Mouse (Mus musculus): Measurements from ENCODE around the gene Samd4. TPM values are rescaled to one million over a fixed set of nuclear protein-coding genes. Genes with fewer than 3 reads are reported as not detected.

Gene Samd4
- polyA plus RNA-seq, 2 experiments from 2014 or later: 0.07 TPM; not detected in 1

DNA sequence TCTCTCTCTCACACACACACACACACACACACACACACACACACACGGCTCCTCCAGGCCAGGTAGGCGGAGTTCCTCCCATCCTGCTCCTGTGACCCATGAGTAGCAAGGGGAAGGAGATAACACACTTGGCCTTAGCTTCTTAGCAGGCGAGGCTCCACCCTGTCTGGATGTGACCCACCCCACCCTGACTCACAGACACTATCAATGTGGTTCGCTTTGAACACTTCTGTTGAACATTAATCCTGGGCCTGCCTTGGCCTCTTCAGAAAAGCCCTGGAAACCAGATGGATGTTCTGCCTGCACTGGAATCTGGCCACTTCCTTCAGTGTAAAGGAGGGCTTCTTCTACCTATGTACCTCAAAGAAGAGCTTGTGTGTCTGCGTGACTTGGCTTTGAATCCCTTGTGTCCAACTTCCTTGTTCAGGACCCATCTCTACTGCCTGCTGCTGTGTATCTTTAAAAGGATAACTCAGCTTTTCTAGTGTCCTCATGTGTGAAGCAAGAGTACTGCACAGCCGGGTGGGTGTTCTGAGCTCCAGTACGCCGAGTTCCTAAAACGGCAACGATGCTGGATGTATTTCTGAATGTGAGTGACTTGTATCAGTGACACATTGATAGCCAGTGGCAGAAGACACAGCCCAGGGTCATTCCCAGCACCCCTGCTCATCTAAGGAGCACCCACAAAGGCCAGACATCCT, 233.6 kb downstream of the Samd4 start:
- ATAC-seq: no peak

DNA sequence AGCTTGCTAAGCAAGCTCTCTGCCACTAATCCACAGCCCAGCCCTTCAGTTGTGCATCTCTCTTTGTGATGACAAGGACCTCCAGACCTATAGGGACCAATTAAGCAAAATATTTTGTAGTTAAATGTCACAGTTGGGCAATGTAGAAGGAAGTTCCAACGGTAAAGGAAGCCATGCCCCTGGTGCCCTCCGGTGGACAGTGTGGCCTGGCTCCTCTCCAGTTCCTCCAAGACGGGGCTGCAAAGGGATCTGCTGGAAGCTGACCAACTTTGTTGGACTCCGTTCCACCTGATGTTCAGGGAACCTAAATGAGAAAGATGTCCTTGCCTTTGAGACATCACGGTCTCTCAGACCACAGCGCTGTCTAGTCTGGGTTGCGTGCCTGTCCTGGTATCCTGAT, 234.9 kb downstream of the Samd4 start:
- ATAC-seq: no peak

DNA sequence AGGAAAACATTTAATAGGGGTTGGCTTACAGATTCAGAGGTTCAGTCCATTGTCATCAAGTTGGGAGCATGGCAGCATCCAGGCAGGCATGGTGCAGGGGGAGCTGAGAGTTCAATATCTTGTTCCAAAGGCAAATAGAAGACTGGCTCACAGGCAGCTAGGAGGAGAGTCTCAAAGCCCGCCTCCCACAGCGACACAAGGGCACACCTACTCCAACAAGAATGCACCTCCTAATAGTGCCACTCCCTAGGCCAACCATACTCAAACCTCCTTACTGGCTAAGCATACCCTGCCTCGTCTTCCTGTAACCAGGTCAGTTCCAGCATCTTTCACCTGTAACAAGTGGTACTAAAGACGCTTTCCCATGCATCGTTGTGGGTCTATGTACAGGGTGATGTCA, 245.3 kb downstream of the Samd4 start:
- no peak for ATAC-seq

DNA sequence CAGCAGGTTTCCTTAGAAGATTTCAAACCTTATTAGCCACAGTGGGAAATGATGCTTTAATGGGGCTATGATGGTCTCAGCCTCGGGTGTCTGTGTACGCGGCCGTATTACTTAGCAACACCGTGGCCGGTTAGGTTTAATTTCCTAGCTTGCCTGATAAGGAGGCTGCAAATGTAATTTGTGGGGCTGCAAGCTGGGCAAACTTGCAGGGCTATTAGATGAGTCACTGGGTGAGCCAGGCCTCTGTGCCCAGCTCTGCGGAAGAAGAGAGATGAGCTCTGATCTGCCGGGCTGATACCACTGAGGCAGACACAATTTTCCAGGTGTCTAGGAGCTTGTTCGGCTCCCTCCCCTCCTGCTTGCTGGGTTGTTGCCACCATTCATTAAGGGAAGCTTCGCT, 251.3 kb downstream of the Samd4 start:
- no peak for ATAC-seq

DNA sequence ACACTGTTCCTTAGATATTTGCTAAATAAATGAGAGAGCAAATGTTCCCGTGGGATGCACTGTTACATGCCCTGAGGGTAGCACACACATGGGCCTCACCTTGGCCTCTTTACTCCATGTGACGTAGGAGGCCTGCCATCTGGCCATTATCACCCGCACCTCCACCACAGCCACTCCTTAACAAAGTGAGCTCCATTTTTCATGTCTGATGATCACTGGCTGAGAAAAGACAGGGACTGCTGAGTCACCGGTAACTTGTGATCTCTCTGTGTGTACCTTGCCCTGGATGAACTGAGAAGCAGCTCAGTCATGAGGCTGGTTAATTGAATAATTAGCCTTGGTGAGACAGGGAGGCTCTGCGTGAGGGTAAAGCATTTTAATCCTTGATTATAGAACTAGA, 254.0 kb downstream of the Samd4 start:
- ATAC-seq: no peak

DNA sequence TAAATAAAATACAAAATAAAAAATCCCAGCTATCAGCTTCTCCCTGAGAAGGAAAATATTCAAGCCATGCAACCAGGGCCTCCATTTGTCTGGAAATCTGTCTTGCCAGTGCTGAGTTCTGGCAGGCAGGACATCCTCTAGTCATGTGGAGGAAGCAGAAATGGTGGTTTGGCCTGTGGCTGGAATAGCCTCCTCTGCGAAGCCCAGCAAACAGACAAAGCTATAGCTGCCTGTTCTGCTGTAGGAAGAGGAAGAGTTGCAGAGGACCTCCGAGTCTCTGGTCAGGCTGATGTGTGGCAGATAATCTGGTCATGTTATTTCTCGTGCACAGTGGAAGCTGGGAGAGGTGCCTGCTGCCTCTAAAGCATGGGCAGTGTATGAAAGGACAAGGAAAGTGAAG, 256.2 kb downstream of the Samd4 start:
- no peak for ATAC-seq

DNA sequence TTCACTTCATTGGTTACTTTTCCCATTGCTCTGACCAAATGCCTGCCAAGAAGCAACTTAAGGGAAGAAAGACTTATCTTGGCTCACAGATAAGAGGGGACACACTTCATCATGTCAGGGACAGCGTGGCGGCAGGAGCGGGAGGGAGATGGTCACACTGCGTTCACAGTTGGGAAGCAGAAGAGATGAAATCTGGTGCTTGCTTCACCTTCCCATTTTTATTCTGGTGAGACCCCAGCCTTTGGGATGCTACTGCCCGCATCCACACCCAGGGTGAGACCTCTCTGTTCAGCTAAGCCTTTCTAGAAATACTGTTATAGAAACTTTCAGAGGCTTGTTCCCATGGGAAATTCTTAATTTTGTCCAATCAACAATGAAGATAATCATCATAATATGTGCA, 261.7 kb downstream of the Samd4 start:
- ATAC-seq: no peak

DNA sequence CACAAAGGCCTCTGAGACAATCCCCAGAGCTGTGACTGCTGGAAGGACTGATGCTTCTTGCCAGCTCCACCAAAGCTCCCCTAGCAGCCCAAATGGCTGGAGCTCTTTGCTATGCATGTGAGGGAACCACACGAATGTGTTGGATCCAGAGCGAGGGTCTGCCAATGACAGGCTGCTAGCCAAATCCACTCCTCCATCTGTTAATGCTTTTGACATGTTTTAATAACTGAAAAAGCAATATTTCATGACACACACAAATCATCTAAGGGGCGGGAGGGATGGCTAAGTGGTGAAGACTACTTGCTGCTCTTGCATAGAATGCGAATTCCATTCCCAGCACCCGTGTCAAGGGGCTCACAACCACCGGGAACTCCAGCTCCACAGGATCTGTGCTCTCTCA, 268.7 kb downstream of the Samd4 start:
- no peak for ATAC-seq

DNA sequence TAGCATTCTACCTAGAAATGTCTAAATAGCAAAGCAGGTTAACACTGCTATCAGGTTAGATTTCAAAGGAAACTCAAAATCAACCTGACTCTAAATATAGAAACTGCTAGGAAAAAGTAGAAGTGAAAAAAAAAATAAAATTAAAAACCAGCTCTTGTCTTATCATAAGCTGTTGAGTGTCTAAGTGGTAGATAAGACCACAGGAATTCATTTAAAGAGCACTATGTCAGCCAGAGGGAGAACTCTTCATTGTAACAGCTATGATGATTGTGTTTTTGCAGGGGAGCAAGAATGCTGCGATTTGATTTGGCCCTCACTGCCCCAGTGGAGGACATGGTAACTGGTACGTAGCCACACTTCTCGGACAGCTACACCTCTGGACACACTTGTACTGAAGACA, 271.6 kb downstream of the Samd4 start:
- no peak for ATAC-seq

Other genes starting within 250 kb of the Samd4 start
- gene Cdkn3, start 122.3 kb upstream of the Samd4 start, polyA plus RNA-seq (2017; shearing (Covaris generic)): 10 to 100 TPM; 24.3 to 29.3 TPM
- 10 to 100 TPM; 77.8 to 80.2 TPM for gene Cnih1, start 94.4 kb upstream of the Samd4 start, polyA plus RNA-seq (2017; shearing (Covaris generic))
- gene Gmfb, start 60.6 kb upstream of the Samd4 start, polyA plus RNA-seq (2017; shearing (Covaris generic)): 100 to 1,000 TPM; 100 to 103 TPM
- 10 to 100 TPM; 12.0 to 12.6 TPM for gene Cgrrf1, start 50.7 kb upstream of the Samd4 start, polyA plus RNA-seq (2017; shearing (Covaris generic))